Comparison of ENCODE assay signal across 9 mouse cellular contexts in the genomic region with DNA sequence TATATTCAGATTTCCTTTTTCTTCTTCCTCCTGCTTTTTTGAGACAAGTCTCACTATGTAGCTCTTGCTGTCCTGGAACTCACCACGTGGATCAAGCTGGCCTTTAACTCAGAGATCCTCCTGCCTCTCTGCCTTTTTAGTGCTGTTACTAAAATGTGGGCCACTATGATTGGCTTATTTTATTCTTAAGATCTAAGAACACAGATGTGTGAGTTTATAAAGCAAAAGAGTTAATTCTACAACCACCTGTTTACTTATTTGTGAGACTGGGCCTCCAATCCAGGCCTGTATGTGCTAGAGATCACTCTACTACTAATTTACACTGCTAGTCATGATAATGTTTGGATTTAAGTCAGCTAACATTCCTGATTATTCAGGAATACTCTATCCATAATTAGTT. TPM values are rescaled to one million over a fixed set of nuclear protein-coding genes. Genes with fewer than 3 reads are reported as not detected.
A peak's percentile ranks its signal among the peaks of the same experiment; 100 is the strongest.
DNase-seq lines count a peak whose midpoint lies in the region; ATAC-seq and TF ChIP-seq lines count a peak whose summit lies in the region.
"Had no signal": no experiment of that assay in that cellular context is flagged by ENCODE, and none has a peak within 500 bp of the region (broad histone marks: within the 10 kb centered on the region; RNA-seq: fewer than 3 reads in every experiment).

No protein-coding gene starts in this region.

- H3K4me2 ChIP-seq in heart, embryonic 15.5 days = no peak overlapping the region
- peak overlapping the region; percentile 87; the same call in 1 of the 2 replicates for H3K4me2 ChIP-seq in hindbrain, embryonic 13.5 days
- no peak overlapping the region for H3K4me2 ChIP-seq in midbrain, embryonic 13.5 days (replicated peaks)

- peaks cover 32% of the 10 kb centered on the region for H3K4me1 ChIP-seq in heart, embryonic 15.5 days (replicated peaks)
- H3K4me1 ChIP-seq in embryonic facial prominence, embryonic 10.5 days = peaks cover 61% of the 10 kb centered on the region
- peaks cover 35% of the 10 kb centered on the region for H3K4me1 ChIP-seq in hindbrain, embryonic 13.5 days (replicated peaks)
- H3K4me1 ChIP-seq in midbrain, embryonic 13.5 days (replicated peaks) = peaks cover 40% of the 10 kb centered on the region

- no peak overlapping the region for H3K4me3 ChIP-seq in heart, embryonic 15.5 days
- peak overlapping the region; percentile 99 for H3K4me3 ChIP-seq in embryonic facial prominence, embryonic 10.5 days
- no peak overlapping the region for H3K4me3 ChIP-seq in hindbrain, embryonic 13.5 days
- no peak overlapping the region for H3K4me3 ChIP-seq in midbrain, embryonic 13.5 days (replicated peaks)
- H3K4me3 ChIP-seq in left cerebral cortex, adult 2 months = no peak overlapping the region

- TF ChIP-seq CTCF in left cerebral cortex, adult 2 months (IDR thresholded peaks at IDR 0.05) = no peak

- H3K36me3 ChIP-seq in heart, embryonic 15.5 days = 0 out of 2 replicates have a peak, but pooled peaks cover 13% of the 10 kb centered on the region
- peaks cover 23% of the 10 kb centered on the region for H3K36me3 ChIP-seq in embryonic facial prominence, embryonic 10.5 days (replicated peaks)
- 0 out of 2 replicates have a peak, but pooled peaks cover 4% of the 10 kb centered on the region for H3K36me3 ChIP-seq in hindbrain, embryonic 13.5 days
- H3K36me3 ChIP-seq in midbrain, embryonic 13.5 days = peaks cover 11% of the 10 kb centered on the region

- H3K27me3 ChIP-seq in heart, embryonic 15.5 days = no peaks in the 10 kb centered on the region
- H3K27me3 ChIP-seq in embryonic facial prominence, embryonic 10.5 days (replicated peaks; ENCODE audit: low read depth, poor library complexity, severe bottlenecking) = no peaks in the 10 kb centered on the region
- H3K27me3 ChIP-seq in hindbrain, embryonic 13.5 days = no peaks in the 10 kb centered on the region
- H3K27me3 ChIP-seq in midbrain, embryonic 13.5 days = no peaks in the 10 kb centered on the region

- H3K27ac ChIP-seq in heart, embryonic 15.5 days = peak overlapping the region; percentile 100
- peak overlapping the region; percentile 100 for H3K27ac ChIP-seq in embryonic facial prominence, embryonic 10.5 days (replicated peaks)
- peak overlapping the region; percentile 99 for H3K27ac ChIP-seq in hindbrain, embryonic 13.5 days
- peak overlapping the region; percentile 99 for H3K27ac ChIP-seq in midbrain, embryonic 13.5 days
- H3K27ac ChIP-seq in left cerebral cortex, adult 2 months = no peak overlapping the region; the same call in 1 of the 2 replicates

- H3K9ac ChIP-seq in heart, embryonic 15.5 days = peak overlapping the region; percentile 12; the same call in 1 of the 2 replicates
- no peak overlapping the region for H3K9ac ChIP-seq in hindbrain, embryonic 13.5 days
- H3K9ac ChIP-seq in midbrain, embryonic 13.5 days (replicated peaks) = no peak overlapping the region

- 55% methylated on average over 1 of the region's 1 CpGs for WGBS in heart, embryonic 15.5 days
- WGBS in embryonic facial prominence, embryonic 10.5 days = 37% methylated on average over 1 of the region's 1 CpGs
- 54% methylated on average over 1 of the region's 1 CpGs for WGBS in hindbrain, embryonic 13.5 days
- WGBS in midbrain, embryonic 13.5 days = 44% methylated on average over 1 of the region's 1 CpGs

- DNase-seq in heart, postnatal 10 days = no peak
- no peak for DNase-seq in embryonic facial prominence, embryonic 10.5 days (ENCODE audit: low spot score)
- no peak for DNase-seq in urinary bladder, postnatal 14 days (ENCODE audit: low spot score)
- no peak for DNase-seq in left cerebral cortex, adult 2 months (ENCODE audit: extremely low spot score in 1 of 2, low spot score in 2 of 2)
- no peak for DNase-seq in thymus, postnatal 14 days
- DNase-seq: right cerebral cortex, postnatal 4 days had no signal

- H3K9me3 ChIP-seq in heart, embryonic 15.5 days (replicated peaks) = no peaks in the 10 kb centered on the region
- H3K9me3 ChIP-seq in embryonic facial prominence, embryonic 10.5 days = no peaks in the 10 kb centered on the region
- H3K9me3 ChIP-seq in hindbrain, embryonic 13.5 days = no peaks in the 10 kb centered on the region
- no peaks in the 10 kb centered on the region for H3K9me3 ChIP-seq in midbrain, embryonic 13.5 days

- intact Hi-C loops in heart, postnatal 10 days (cut with DNase I) = no loop called here
- intact Hi-C loops in left cerebral cortex, adult 2 months (cut with DNase I) = loop anchor here (5.0 kb wide), 1 partner anchor 129 kb away; the partner anchor contains the start of gene Rfx7

- no peak for ATAC-seq in heart, embryonic 15.5 days (replicated peaks; ENCODE audit: insufficient number of reproducible peaks, insufficient read depth, low FRiP score, low read depth)
- ATAC-seq in hindbrain, embryonic 13.5 days (ENCODE audit: low FRiP score) = no peak
- no peak for ATAC-seq in midbrain, embryonic 13.5 days

RNA-seq across cellular contexts. Expression of gene Nedd4, which starts 1.2 kb away (rescaled TPM):
- polyA plus RNA-seq in heart, embryonic 15.5 days (2015; fragmentation: Nextera tagmentation; extraction: Ambion mirVana) = 450 and 481 TPM in 2 replicates
- total RNA-seq in heart, postnatal 10 days (2021) = 100 to 1,000 TPM; 490 to 566 TPM
- 660 and 664 TPM in 2 replicates for polyA plus RNA-seq in embryonic facial prominence, embryonic 10.5 days (2016; fragmentation: Nextera tagmentation; extraction: Ambion mirVana)
- polyA plus RNA-seq in hindbrain, embryonic 13.5 days (2015; fragmentation: Nextera tagmentation; extraction: Ambion mirVana) = 514 and 518 TPM in 2 replicates
- 563 and 595 TPM in 2 replicates for polyA plus RNA-seq in midbrain, embryonic 13.5 days (2015; fragmentation: Nextera tagmentation; extraction: Ambion mirVana)
- 100 to 1,000 TPM; 268 to 283 TPM for total RNA-seq in left cerebral cortex, adult 2 months (2021)
